ENCODE assay signal across 9 mouse cellular contexts in the genomic region with DNA sequence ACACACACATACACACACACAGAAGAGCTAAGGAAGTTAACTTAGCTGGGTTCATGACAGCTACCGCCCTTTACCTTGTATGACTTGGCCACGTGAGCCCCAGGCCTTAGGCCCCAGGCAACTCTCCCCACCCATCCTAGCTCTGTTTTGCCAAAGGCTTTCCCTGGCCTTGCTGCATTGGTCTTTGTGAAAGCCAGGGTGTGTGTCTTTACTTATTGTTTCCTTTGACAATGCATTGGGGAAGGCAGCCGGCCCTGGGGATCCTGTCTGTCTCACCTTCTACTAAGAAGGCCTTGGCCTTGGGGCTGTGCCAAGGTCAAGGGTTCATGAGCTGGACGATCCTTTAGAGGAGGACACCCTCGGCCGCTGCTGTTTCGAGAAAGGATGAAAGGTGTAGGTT. TPM values are rescaled to one million over a fixed set of nuclear protein-coding genes. Genes with fewer than 3 reads are reported as not detected.
A peak's percentile ranks its signal among the peaks of the same experiment; 100 is the strongest.
DNase-seq lines count a peak whose midpoint lies in the region; ATAC-seq lines count a peak whose summit lies in the region.
"Had no signal": no experiment of that assay in that cellular context is flagged by ENCODE, and none has a peak within 500 bp of the region (broad histone marks: within the 10 kb centered on the region; RNA-seq: fewer than 3 reads in every experiment).

No protein-coding gene starts in this region.

- 52% methylated on average over 7 of the region's 7 CpGs for WGBS in embryonic facial prominence, embryonic 13.5 days
- 39% methylated on average over 7 of the region's 7 CpGs for WGBS in hindbrain, embryonic 15.5 days
- WGBS in limb, embryonic 15.5 days = 58% methylated on average over 7 of the region's 7 CpGs

- H3K27ac ChIP-seq in embryonic facial prominence, embryonic 13.5 days = 0 out of 2 replicates have a peak overlapping the region, but pooled peaks have one; percentile 1
- H3K27ac ChIP-seq in hindbrain, embryonic 15.5 days (replicated peaks) = peak overlapping the region; percentile 44; the same call in 1 of the 2 replicates
- H3K27ac ChIP-seq in limb, embryonic 15.5 days = peak overlapping the region; percentile 74; the same call in 1 of the 2 replicates
- H3K27ac ChIP-seq: macrophage had no signal

- H3K27me3 ChIP-seq in embryonic facial prominence, embryonic 13.5 days = no peaks in the 10 kb centered on the region
- no peaks in the 10 kb centered on the region for H3K27me3 ChIP-seq in hindbrain, embryonic 15.5 days
- H3K27me3 ChIP-seq in limb, embryonic 15.5 days = no peaks in the 10 kb centered on the region

- H3K9ac ChIP-seq in embryonic facial prominence, embryonic 13.5 days = no peak overlapping the region
- no peak overlapping the region for H3K9ac ChIP-seq in hindbrain, embryonic 15.5 days
- H3K9ac ChIP-seq in limb, embryonic 15.5 days = no peak overlapping the region

- H3K9me3 ChIP-seq in embryonic facial prominence, embryonic 13.5 days = no peaks in the 10 kb centered on the region
- no peaks in the 10 kb centered on the region for H3K9me3 ChIP-seq in hindbrain, embryonic 15.5 days
- H3K9me3 ChIP-seq in limb, embryonic 15.5 days = no peaks in the 10 kb centered on the region

- H3K36me3 ChIP-seq in embryonic facial prominence, embryonic 13.5 days = no peaks in the 10 kb centered on the region
- no peaks in the 10 kb centered on the region for H3K36me3 ChIP-seq in hindbrain, embryonic 15.5 days
- no peaks in the 10 kb centered on the region for H3K36me3 ChIP-seq in limb, embryonic 15.5 days

- ATAC-seq in embryonic facial prominence, embryonic 13.5 days (ENCODE audit: insufficient number of reproducible peaks, insufficient read depth, low FRiP score, low TSS enrichment, low read depth) = no peak
- no peak for ATAC-seq in hindbrain, embryonic 15.5 days (ENCODE audit: low FRiP score, low read depth)
- ATAC-seq in limb, embryonic 15.5 days (ENCODE audit: insufficient number of reproducible peaks, low FRiP score, low TSS enrichment, low read depth) = no peak
- ATAC-seq in megakaryocyte-erythroid progenitor cell, adult 5-6 weeks (replicated peaks; ENCODE audit: low FRiP score, low TSS enrichment, poor library complexity, severe bottlenecking) = no peak

- H3K4me2 ChIP-seq in embryonic facial prominence, embryonic 13.5 days = no peak overlapping the region
- H3K4me2 ChIP-seq in hindbrain, embryonic 15.5 days = no peak overlapping the region
- no peak overlapping the region for H3K4me2 ChIP-seq in limb, embryonic 15.5 days

- peaks cover 62% of the 10 kb centered on the region for H3K4me1 ChIP-seq in embryonic facial prominence, embryonic 13.5 days
- peaks cover 69% of the 10 kb centered on the region for H3K4me1 ChIP-seq in hindbrain, embryonic 15.5 days (replicated peaks)
- peaks cover 58% of the 10 kb centered on the region for H3K4me1 ChIP-seq in limb, embryonic 15.5 days

- H3K4me3 ChIP-seq in embryonic facial prominence, embryonic 13.5 days = no peak overlapping the region
- H3K4me3 ChIP-seq in hindbrain, embryonic 15.5 days = no peak overlapping the region
- H3K4me3 ChIP-seq in limb, embryonic 15.5 days = no peak overlapping the region

- peak; percentile 96 for DNase-seq in ES-CJ7 (ENCODE audit: low read depth, low spot score)
- DNase-seq in thymus, postnatal 25 days = no peak
- DNase-seq in gastrocnemius, postnatal 10 days = no peak
- no peak for DNase-seq in urinary bladder, postnatal 10 days (ENCODE audit: low spot score)

RNA-seq across cellular contexts. Expression of a gene that starts 38.3 kb away (rescaled TPM):
- 17.7 and 17.8 TPM in 2 replicates for polyA plus RNA-seq in embryonic facial prominence, embryonic 13.5 days (2015; fragmentation: Nextera tagmentation; extraction: Ambion mirVana)
- polyA plus RNA-seq in hindbrain, embryonic 15.5 days (2015; fragmentation: Nextera tagmentation; extraction: Ambion mirVana) = 58.3 and 58.4 TPM in 2 replicates
- polyA plus RNA-seq in limb, embryonic 15.5 days (2015; fragmentation: Nextera tagmentation; extraction: Ambion mirVana) = 22.5 and 25.9 TPM in 2 replicates
- 45.6 and 50.2 TPM in 2 replicates for total RNA-seq in megakaryocyte-erythroid progenitor cell, adult 5-6 weeks (2014; fragmentation: Nextera tagmentation)
- total RNA-seq in megakaryocyte-erythroid progenitor cell, adult 5-6 weeks (2017) = 14.2 and 23.2 TPM in 2 replicates
- total RNA-seq in gastrocnemius, postnatal 10 days (2021) = 100 to 1,000 TPM; 203 to 207 TPM

RNA-seq across cellular contexts. Expression of a gene that starts 58.6 kb away (rescaled TPM):
- polyA plus RNA-seq in embryonic facial prominence, embryonic 13.5 days (2015; fragmentation: Nextera tagmentation; extraction: Ambion mirVana) = 213 and 290 TPM in 2 replicates
- polyA plus RNA-seq in hindbrain, embryonic 15.5 days (2015; fragmentation: Nextera tagmentation; extraction: Ambion mirVana) = 75.9 and 94.1 TPM in 2 replicates
- 136 and 149 TPM in 2 replicates for polyA plus RNA-seq in limb, embryonic 15.5 days (2015; fragmentation: Nextera tagmentation; extraction: Ambion mirVana)
- 0.24 and 1.1 TPM in 2 replicates for total RNA-seq in megakaryocyte-erythroid progenitor cell, adult 5-6 weeks (2014; fragmentation: Nextera tagmentation)
- total RNA-seq in megakaryocyte-erythroid progenitor cell, adult 5-6 weeks (2017) = 2.0 and 2.7 TPM in 2 replicates
- total RNA-seq in gastrocnemius, postnatal 10 days (2021) = under 1 TPM; 0.80 to 0.97 TPM

Comparison
In these comparisons a context has a peak if more than half of its experiments do, and no peak if none do; other contexts are left out.
1. H3K27ac ChIP-seq: peak in every context shown above with its lines; median percentile 74 in limb, embryonic 15.5 days; 44 in hindbrain, embryonic 15.5 days; 1 in embryonic facial prominence, embryonic 13.5 days.